Mouse (Mus musculus) ES-Bruce4 (cell line): ENCODE measurements around the gene Trim15.

ENCODE experiments used
- CTCF ChIP-seq: IDR thresholded peaks from one replicate; pipeline ENCODE4 v1.8.1; 2011; ENCODE audit warnings: low read depth, low read length
- EP300 ChIP-seq: IDR thresholded peaks from 2 replicates; pipeline ENCODE4 v1.6.1; 2011; ENCODE audit warnings: low read depth, low read length; ENCODE audit not compliant: insufficient read depth
- POLR2A ChIP-seq: IDR thresholded peaks from one replicate; pipeline ENCODE4 v1.8.1; 2011; ENCODE audit warnings: low read length; ENCODE audit not compliant: insufficient read depth

GRCm38 (mm10) chr17:36900691-36901090 is 33.7 kb upstream of the Trim15 start:
- TF ChIP-seq POLR2A (no peak), CTCF (no peak), EP300 (no peak)
